Mouse (Mus musculus): ENCODE results near the gene Aifm1.

DNA sequence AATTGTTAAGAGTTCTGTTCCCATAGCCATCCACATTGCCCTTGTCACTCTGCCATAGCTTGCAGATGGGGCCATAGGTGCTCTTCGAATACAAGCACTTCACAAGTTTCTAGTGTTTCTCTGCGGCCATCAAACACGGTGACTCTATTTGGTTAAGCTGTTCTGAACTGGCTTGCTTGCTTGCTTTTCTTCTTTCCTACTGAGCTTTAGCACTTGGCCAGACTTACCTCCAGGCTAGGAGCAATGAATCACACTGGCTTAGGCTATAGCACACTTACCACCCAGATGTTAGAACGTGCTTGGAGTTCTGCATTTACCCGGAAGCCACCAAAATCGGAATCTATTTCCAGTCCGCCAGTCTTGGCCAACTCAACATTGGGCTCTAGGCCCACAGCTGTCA lies 31.7 kb downstream of the Aifm1 start:
- TF ChIP-seq CTCF (IDR thresholded peaks at IDR 0.05; ENCODE audit: control insufficient read depth, insufficient read depth, low read length) = no peak
- TF ChIP-seq POLR2A (IDR thresholded peaks at IDR 0.05; ENCODE audit: borderline replicate concordance, control insufficient read depth, low read depth, low read length) = no peak
